Mouse (Mus musculus): Measurements from ENCODE around the gene Tnrc18. TPM values are rescaled to one million over a fixed set of nuclear protein-coding genes. Genes with fewer than 3 reads are reported as not detected.

The Tnrc18 gene
- total and polyA plus RNA-seq, 2 experiments from 2014 or later, result 19.4 to 114 TPM

DNA sequence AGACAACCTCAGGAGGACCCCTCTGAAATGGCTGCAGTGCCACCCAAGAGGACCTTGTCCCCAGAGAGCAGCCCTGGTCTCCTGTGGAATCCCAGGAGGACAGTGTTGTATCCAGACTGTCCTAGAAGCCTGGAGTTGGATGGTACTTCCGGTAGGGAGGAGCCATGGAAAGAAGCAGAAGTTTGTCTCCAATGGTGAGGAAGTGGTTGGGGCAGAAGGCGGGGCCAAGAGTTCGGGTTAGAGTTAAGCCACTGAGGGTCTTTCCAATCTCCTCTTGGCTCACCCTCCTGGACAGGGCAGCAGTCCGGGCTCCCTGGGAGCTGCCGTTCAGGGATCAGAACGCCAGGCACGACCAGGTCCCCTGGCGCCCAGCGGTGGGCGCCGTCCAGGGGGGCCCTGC, 53.2 kb downstream of the Tnrc18 start:
- Histone ChIP-seq H3K27ac (ENCODE audit: low read depth, low read length) (peak overlapping the region; percentile 18; the same call in 1 of the 2 replicates), H3K9ac (replicated peaks; ENCODE audit: low read length, poor library complexity, severe bottlenecking) (no peak overlapping the region), H3K4me1 (ENCODE audit: insufficient read depth, low read length) (no peaks in the 10 kb centered on the region; the same call in 1 of the 2 replicates), H3K9me3 (ENCODE audit: low read length) (no peaks in the 10 kb centered on the region), H3K4me3 (ENCODE audit: low read depth, low read length) (no peak overlapping the region), H3K27me3 (ENCODE audit: insufficient read depth, low read length) (no peaks in the 10 kb centered on the region), H3K4me2 (ENCODE audit: low read depth, low read length, poor library complexity, severe bottlenecking) (no peak overlapping the region), H3K36me3 (ENCODE audit: insufficient read depth, low read length) (peaks cover 41% of the 10 kb centered on the region)
- ATAC-seq (ENCODE audit: low FRiP score) (no peak), DNase-seq (ENCODE audit: low spot score) (no peak)
- WGBS, result 50% methylated on average over 11 of the region's 11 CpGs
- TF ChIP-seq CTCF (IDR thresholded peaks at IDR 0.05), result no peak

DNA sequence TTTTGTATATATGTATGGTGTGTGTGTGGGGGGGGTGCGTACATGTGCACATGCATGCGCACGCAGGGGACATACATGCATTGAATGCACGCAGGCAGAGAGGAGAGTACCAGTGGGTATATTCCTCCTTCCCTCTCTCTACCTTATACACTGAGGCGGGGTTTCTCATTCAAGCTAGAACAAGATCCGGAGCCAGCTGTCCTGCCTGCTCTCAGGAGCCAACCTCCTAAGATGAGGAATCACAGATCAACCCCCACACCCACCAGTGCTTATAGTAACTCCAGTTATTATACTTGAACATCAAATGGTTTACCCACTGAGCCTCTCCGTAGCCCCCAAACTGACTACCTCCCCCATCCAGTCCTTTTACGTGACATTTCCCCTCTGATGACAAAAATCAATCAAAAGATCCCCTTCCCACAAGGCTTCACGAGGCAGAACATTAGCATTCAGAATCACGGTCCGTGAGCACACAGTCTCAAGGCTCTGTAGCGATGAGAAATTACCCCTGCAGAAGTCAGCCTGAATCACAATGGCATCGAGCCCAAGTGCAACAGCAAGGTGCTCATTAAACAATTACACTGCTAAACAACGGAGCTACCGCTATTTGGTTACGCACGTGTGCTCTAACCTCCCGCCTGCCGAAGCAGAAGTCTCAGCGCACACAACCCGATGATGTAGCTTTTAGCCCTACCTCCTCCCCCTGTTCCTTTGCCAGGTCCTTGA, 55.2 kb downstream of the Tnrc18 start:
- peaks cover 51% of the 10 kb centered on the region for H3K36me3 ChIP-seq (ENCODE audit: insufficient read depth, low read length)

GRCm38 (mm10) chr5:142761326-142761983, 56.0 kb downstream of the Tnrc18 start:
- H3K4me3 ChIP-seq (ENCODE audit: low read depth, low read length), result no peak overlapping the region
- peak; percentile 76 for ATAC-seq (ENCODE audit: low FRiP score)
- DNase-seq (ENCODE audit: low spot score), result peak; percentile 93
- no peak overlapping the region for H3K4me2 ChIP-seq (ENCODE audit: low read depth, low read length, poor library complexity, severe bottlenecking)
- H3K27ac ChIP-seq (ENCODE audit: low read depth, low read length), result peak overlapping the region; percentile 81
- WGBS, result 33% methylated on average over 16 of the region's 16 CpGs
- no peak for TF ChIP-seq CTCF (IDR thresholded peaks at IDR 0.05)
- peaks cover 55% of the 10 kb centered on the region for H3K36me3 ChIP-seq (ENCODE audit: insufficient read depth, low read length)
- H3K9ac ChIP-seq (replicated peaks; ENCODE audit: low read length, poor library complexity, severe bottlenecking), result peak overlapping the region; percentile 42; the same call in 1 of the 2 replicates
- no peaks in the 10 kb centered on the region for H3K4me1 ChIP-seq (ENCODE audit: insufficient read depth, low read length)
- H3K9me3 ChIP-seq (ENCODE audit: low read length), result no peaks in the 10 kb centered on the region
- no peaks in the 10 kb centered on the region for H3K27me3 ChIP-seq (ENCODE audit: insufficient read depth, low read length)

More for the DNA sequence above, 55.2 kb downstream of the Tnrc18 start:
- peak overlapping the region; percentile 81 for H3K27ac ChIP-seq (ENCODE audit: low read depth, low read length)
- no peaks in the 10 kb centered on the region for H3K9me3 ChIP-seq (ENCODE audit: low read length)
- WGBS, result 60% methylated on average over 21 of the region's 21 CpGs
- DNase-seq (ENCODE audit: low spot score) (peak; percentile 72), ATAC-seq (ENCODE audit: low FRiP score) (no peak)
- H3K4me3 ChIP-seq (ENCODE audit: low read depth, low read length), result no peak overlapping the region
- H3K27me3 ChIP-seq (ENCODE audit: insufficient read depth, low read length), result no peaks in the 10 kb centered on the region
- no peaks in the 10 kb centered on the region for H3K4me1 ChIP-seq (ENCODE audit: insufficient read depth, low read length)
- H3K9ac ChIP-seq (replicated peaks; ENCODE audit: low read length, poor library complexity, severe bottlenecking), result no peak overlapping the region
- TF ChIP-seq CTCF (IDR thresholded peaks at IDR 0.05), result no peak
- no peak overlapping the region for H3K4me2 ChIP-seq (ENCODE audit: low read depth, low read length, poor library complexity, severe bottlenecking)

- DNase-seq (ENCODE audit: low spot score), result no peak
- no peak overlapping the region for H3K27ac ChIP-seq (ENCODE audit: low read depth, low read length)
- ATAC-seq (ENCODE audit: low FRiP score), result no peak
- peaks cover 51% of the 10 kb centered on the region for H3K36me3 ChIP-seq (ENCODE audit: insufficient read depth, low read length)
- H3K4me3 ChIP-seq (ENCODE audit: low read depth, low read length), result no peak overlapping the region
- no peaks in the 10 kb centered on the region for H3K27me3 ChIP-seq (ENCODE audit: insufficient read depth, low read length)
- TF ChIP-seq CTCF (IDR thresholded peaks at IDR 0.05), result no peak
- H3K4me1 ChIP-seq (ENCODE audit: insufficient read depth, low read length), result no peaks in the 10 kb centered on the region
- H3K9me3 ChIP-seq (ENCODE audit: low read length), result no peaks in the 10 kb centered on the region
- no peak overlapping the region for H3K9ac ChIP-seq (replicated peaks; ENCODE audit: low read length, poor library complexity, severe bottlenecking)
- no peak overlapping the region for H3K4me2 ChIP-seq (ENCODE audit: low read depth, low read length, poor library complexity, severe bottlenecking)
- 79% methylated on average over 8 of the region's 8 CpGs for WGBS
Measured at GRCm38 (mm10) chr5:142759786-142760185, 57.7 kb downstream of the Tnrc18 start.

- Histone ChIP-seq H3K36me3 (ENCODE audit: insufficient read depth, low read length) (peaks cover 58% of the 10 kb centered on the region), H3K4me2 (ENCODE audit: low read depth, low read length, poor library complexity, severe bottlenecking) (no peak overlapping the region), H3K27ac (ENCODE audit: low read depth, low read length) (no peak overlapping the region), H3K4me3 (ENCODE audit: low read depth, low read length) (no peak overlapping the region), H3K9me3 (ENCODE audit: low read length) (no peaks in the 10 kb centered on the region), H3K27me3 (ENCODE audit: insufficient read depth, low read length) (no peaks in the 10 kb centered on the region), H3K4me1 (ENCODE audit: insufficient read depth, low read length) (no peaks in the 10 kb centered on the region), H3K9ac (replicated peaks; ENCODE audit: low read length, poor library complexity, severe bottlenecking) (no peak overlapping the region)
- 58% methylated on average over 13 of the region's 13 CpGs for WGBS
- no peak for ATAC-seq (ENCODE audit: low FRiP score)
- no peak for DNase-seq (ENCODE audit: low spot score)
- TF ChIP-seq CTCF (IDR thresholded peaks at IDR 0.05), result no peak
Measured at GRCm38 (mm10) chr5:142752241-142752640, 65.2 kb downstream of the Tnrc18 start.

GRCm38 (mm10) chr5:142750173-142750572, 67.3 kb downstream of the Tnrc18 start:
- H3K4me3 ChIP-seq (ENCODE audit: low read depth, low read length), result no peak overlapping the region
- no peak overlapping the region for H3K9ac ChIP-seq (replicated peaks; ENCODE audit: low read length, poor library complexity, severe bottlenecking)
- ATAC-seq (ENCODE audit: low FRiP score) (no peak), DNase-seq (ENCODE audit: low spot score) (no peak)
- no peaks in the 10 kb centered on the region for H3K4me1 ChIP-seq (ENCODE audit: insufficient read depth, low read length)
- H3K27me3 ChIP-seq (ENCODE audit: insufficient read depth, low read length), result no peaks in the 10 kb centered on the region
- peaks cover 52% of the 10 kb centered on the region for H3K36me3 ChIP-seq (ENCODE audit: insufficient read depth, low read length)
- no peak overlapping the region for H3K27ac ChIP-seq (ENCODE audit: low read depth, low read length)
- no peak overlapping the region for H3K4me2 ChIP-seq (ENCODE audit: low read depth, low read length, poor library complexity, severe bottlenecking)
- WGBS, result 90% methylated on average over 11 of the region's 11 CpGs
- no peak for TF ChIP-seq CTCF (IDR thresholded peaks at IDR 0.05)
- no peaks in the 10 kb centered on the region for H3K9me3 ChIP-seq (ENCODE audit: low read length)
